Mouse (Mus musculus) v-Abl transformed pro-B cells (cell line): ENCODE measurements around the gene Ccm2l.

ENCODE experiments used
- in situ Hi-C, 2 experiments: fragments of 400-800 bp; cut with MboI; formaldehyde crosslinking; loops; one replicate each; pipeline ENCODE4 v1.15.1; 2025; ENCODE audit not compliant: unreplicated experiment in 2 of 2

Ccm2l gene

GRCm38 (mm10) chr2:153065747-153066508 lies at the start of gene Ccm2l:
Gene Ccm2l (plus strand): TSS chr2:153065955.
- in situ Hi-C loops, result loop anchor here in 1 of 2 experiments (10.0 kb wide), 1 partner anchor 529 kb away; no protein-coding TSS in a partner anchor

GRCm38 (mm10) chr2:153016786-153017185 lies 49.0 kb upstream of the Ccm2l start:
- in situ Hi-C loops, result loop anchor here (10.0 kb wide), 1 partner anchor 102 kb away; the partner anchor contains the start of gene Mylk2 (in 2 of the 2)

- in situ Hi-C loops, result loop anchor here (10.0 kb wide), 1 partner anchor 105 kb away; the partner anchor contains the start of gene Mylk2 (in 2 of the 2)
Measured at GRCm38 (mm10) chr2:153019355-153019754, 46.4 kb upstream of the Ccm2l start.

- in situ Hi-C loops, result no loop called here
Measured at GRCm38 (mm10) chr2:153021163-153021562, 44.6 kb upstream of the Ccm2l start.

GRCm38 (mm10) chr2:153022855-153023254 lies 42.9 kb upstream of the Ccm2l start:
- in situ Hi-C loops, result no loop called here

GRCm38 (mm10) chr2:153026052-153026451 lies 39.7 kb upstream of the Ccm2l start:
- in situ Hi-C loops, result no loop called here

- in situ Hi-C loops, result no loop called here
Measured at GRCm38 (mm10) chr2:153027501-153027900, 38.3 kb upstream of the Ccm2l start.

GRCm38 (mm10) chr2:153030422-153030821 lies 35.3 kb upstream of the Ccm2l start:
- in situ Hi-C loops, result no loop called here

- in situ Hi-C loops, result no loop called here
Measured at GRCm38 (mm10) chr2:153031126-153032082, 34.4 kb upstream of the Ccm2l start, which contains the start of gene Xkr7. Gene Xkr7 (plus strand): TSS chr2:153031852.

- in situ Hi-C loops, result no loop called here
Measured at GRCm38 (mm10) chr2:153032083-153032842, 33.5 kb upstream of the Ccm2l start.

GRCm38 (mm10) chr2:153032973-153033372 lies 32.8 kb upstream of the Ccm2l start:
- in situ Hi-C loops, result no loop called here

- in situ Hi-C loops, result no loop called here
Measured at GRCm38 (mm10) chr2:153033545-153034230, 32.1 kb upstream of the Ccm2l start.

- in situ Hi-C loops, result no loop called here
Measured at GRCm38 (mm10) chr2:153036690-153037089, 29.1 kb upstream of the Ccm2l start.

GRCm38 (mm10) chr2:153043886-153044285 lies 21.9 kb upstream of the Ccm2l start:
- in situ Hi-C loops, result no loop called here

- in situ Hi-C loops, result no loop called here
Measured at GRCm38 (mm10) chr2:153045884-153046299, 19.9 kb upstream of the Ccm2l start.

- in situ Hi-C loops, result no loop called here
Measured at GRCm38 (mm10) chr2:153047828-153048465, 17.8 kb upstream of the Ccm2l start.

GRCm38 (mm10) chr2:153049288-153049996 lies 16.3 kb upstream of the Ccm2l start:
- in situ Hi-C loops, result no loop called here

- in situ Hi-C loops, result loop anchor here in 1 of 2 experiments (10.0 kb wide), 1 partner anchor 135 kb away; the partner anchor contains the start of gene Mylk2
Measured at GRCm38 (mm10) chr2:153049997-153050358, 15.8 kb upstream of the Ccm2l start.
